Comparison of ENCODE assay signal across 7 mouse cellular contexts in genomic region chr5:24424004-24424781, GRCm38 (mm10). TPM values are rescaled to one million over a fixed set of nuclear protein-coding genes. Genes with fewer than 3 reads are reported as not detected.
DNase-seq lines count a peak whose midpoint lies in the region; ATAC-seq and TF ChIP-seq lines count a peak whose summit lies in the region.

No protein-coding gene starts in this region.

- ATAC-seq in forebrain, embryonic 11.5 days (replicated peaks; ENCODE audit: low FRiP score): no peak
- no peak for ATAC-seq in limb, embryonic 14.5 days (ENCODE audit: low FRiP score, low read depth)
- ATAC-seq in neural tube, embryonic 13.5 days (ENCODE audit: low read depth): 0 out of 2 replicates have a peak, but pooled peaks have one; percentile 1

- no peaks in the 10 kb centered on the region for H3K36me3 ChIP-seq in forebrain, embryonic 11.5 days (ENCODE audit: control insufficient read depth, insufficient read depth, low read length)
- peaks cover 25% of the 10 kb centered on the region for H3K36me3 ChIP-seq in limb, embryonic 14.5 days (ENCODE audit: control insufficient read depth, insufficient read depth, low read length)
- H3K36me3 ChIP-seq in neural tube, embryonic 13.5 days: peaks cover 22% of the 10 kb centered on the region

- H3K9ac ChIP-seq in forebrain, embryonic 11.5 days (ENCODE audit: low read length): peak overlapping the region; percentile 77
- H3K9ac ChIP-seq in limb, embryonic 14.5 days (ENCODE audit: low read depth, low read length, severe bottlenecking): peak overlapping the region; percentile 67
- peak overlapping the region; percentile 82 for H3K9ac ChIP-seq in neural tube, embryonic 13.5 days

- no peak for TF ChIP-seq POLR2A in lung, adult 2 months (IDR thresholded peaks at IDR 0.05; ENCODE audit: borderline replicate concordance, extremely low read depth, low read depth, low read length)
- TF ChIP-seq POLR2A in brain, embryonic 14.5 days (IDR thresholded peaks at IDR 0.05; ENCODE audit: borderline replicate concordance, extremely low read depth, insufficient read depth, insufficient read length, poor library complexity, severe bottlenecking): no peak
- no peak for TF ChIP-seq POLR2A in limb, embryonic 14.5 days (IDR thresholded peaks at IDR 0.05; ENCODE audit: borderline replicate concordance, extremely low read depth, insufficient read depth, insufficient read length)

- peaks cover 17% of the 10 kb centered on the region for H3K4me1 ChIP-seq in lung, adult 2 months (ENCODE audit: control insufficient read depth, insufficient read depth, low read length)
- H3K4me1 ChIP-seq in forebrain, embryonic 11.5 days (replicated peaks; ENCODE audit: control insufficient read depth, insufficient read depth, low read length): peaks cover 38% of the 10 kb centered on the region
- H3K4me1 ChIP-seq in limb, embryonic 14.5 days (ENCODE audit: control insufficient read depth, insufficient read depth, low read length): peaks cover 41% of the 10 kb centered on the region
- peaks cover 64% of the 10 kb centered on the region for H3K4me1 ChIP-seq in neural tube, embryonic 13.5 days (replicated peaks)

- no peak for TF ChIP-seq CTCF in lung, adult 2 months (IDR thresholded peaks at IDR 0.05; ENCODE audit: insufficient read depth, low read length)
- no peak for TF ChIP-seq CTCF in brain, embryonic 14.5 days (IDR thresholded peaks at IDR 0.05; ENCODE audit: borderline replicate concordance, extremely low read depth, insufficient read depth, insufficient read length)

- H3K4me3 ChIP-seq in lung, adult 2 months (replicated peaks; ENCODE audit: extremely low read depth, low read depth, low read length): peak overlapping the region; percentile 88
- H3K4me3 ChIP-seq in forebrain, embryonic 11.5 days (ENCODE audit: low read depth, low read length): peak overlapping the region; percentile 60
- H3K4me3 ChIP-seq in limb, embryonic 14.5 days (replicated peaks; ENCODE audit: low read length): peak overlapping the region; percentile 68
- H3K4me3 ChIP-seq in neural tube, embryonic 13.5 days: peak overlapping the region; percentile 64

- peak overlapping the region; percentile 77 for H3K27ac ChIP-seq in forebrain, embryonic 11.5 days (ENCODE audit: low read depth, low read length)
- peak overlapping the region; percentile 92 for H3K27ac ChIP-seq in limb, embryonic 14.5 days (replicated peaks; ENCODE audit: low read depth, low read length)
- H3K27ac ChIP-seq in neural tube, embryonic 13.5 days (replicated peaks): peak overlapping the region; percentile 92

- no peak for DNase-seq in lung, adult 2 months
- DNase-seq in lung, adult 18-20 months: no peak
- DNase-seq in brain, embryonic 14.5 days (ENCODE audit: low read depth): peak; percentile 22
- DNase-seq in forebrain, embryonic 11.5 days (ENCODE audit: low spot score): peak; percentile 69
- no peak for DNase-seq in limb, embryonic 14.5 days (ENCODE audit: low spot score)
- no peak for DNase-seq in left cerebral cortex, adult 18-20 months (ENCODE audit: low spot score in 2 of 2)

- peaks cover 2% of the 10 kb centered on the region; the same call in 1 of the 2 replicates for H3K27me3 ChIP-seq in forebrain, embryonic 11.5 days (ENCODE audit: control insufficient read depth, insufficient read depth, low read length)
- no peaks in the 10 kb centered on the region for H3K27me3 ChIP-seq in limb, embryonic 14.5 days (ENCODE audit: control insufficient read depth, insufficient read depth, low read length)
- H3K27me3 ChIP-seq in neural tube, embryonic 13.5 days: peaks cover 15% of the 10 kb centered on the region; the same call in 1 of the 2 replicates

- 6% methylated on average over 21 of the region's 21 CpGs for WGBS in lung, adult 2 months
- 15% methylated on average over 21 of the region's 21 CpGs for WGBS in forebrain, embryonic 11.5 days
- 13% methylated on average over 21 of the region's 21 CpGs for WGBS in limb, embryonic 14.5 days
- 14% methylated on average over 21 of the region's 21 CpGs for WGBS in neural tube, embryonic 13.5 days

- peak overlapping the region; percentile 77 for H3K4me2 ChIP-seq in forebrain, embryonic 11.5 days (ENCODE audit: low read depth, low read length, severe bottlenecking)
- peak overlapping the region; percentile 94 for H3K4me2 ChIP-seq in limb, embryonic 14.5 days (replicated peaks; ENCODE audit: low read depth, low read length, severe bottlenecking)
- H3K4me2 ChIP-seq in neural tube, embryonic 13.5 days: peak overlapping the region; percentile 85

- no peaks in the 10 kb centered on the region for H3K9me3 ChIP-seq in forebrain, embryonic 11.5 days (ENCODE audit: control insufficient read depth, low read length)
- H3K9me3 ChIP-seq in limb, embryonic 14.5 days (ENCODE audit: control insufficient read depth, low read length): no peaks in the 10 kb centered on the region
- H3K9me3 ChIP-seq in neural tube, embryonic 13.5 days: no peaks in the 10 kb centered on the region

RNA-seq across cellular contexts. Expression of gene Slc4a2, which starts 0.6 kb away (rescaled TPM):
- polyA plus RNA-seq in lung, adult 2 months (2012; rRNA removed): 84.6 and 86.8 TPM in 2 replicates
- 38.9 and 41.4 TPM in 2 replicates for polyA plus RNA-seq in brain, embryonic 14.5 days (2012; rRNA removed)
- 28.4 and 28.7 TPM in 2 replicates for polyA plus RNA-seq in forebrain, embryonic 11.5 days (2014; fragmentation: Nextera tagmentation; extraction: Ambion mirVana)
- 69.1 and 84.1 TPM in 2 replicates for polyA plus RNA-seq in limb, embryonic 14.5 days (2012; rRNA removed)
- polyA plus RNA-seq in limb, embryonic 14.5 days (2014; fragmentation: Nextera tagmentation; extraction: Ambion mirVana): 30.0 and 37.1 TPM in 2 replicates
- polyA plus RNA-seq in neural tube, embryonic 13.5 days (2015; fragmentation: Nextera tagmentation; extraction: Ambion mirVana): 18.5 and 24.6 TPM in 2 replicates
- 10 to 100 TPM; 28.9 to 31.0 TPM for total RNA-seq in left cerebral cortex, adult 18-20 months (2021)

RNA-seq across cellular contexts. Expression of gene Cdk5, which starts 0.9 kb away (rescaled TPM):
- polyA plus RNA-seq in lung, adult 2 months (2012; rRNA removed): 47.0 and 71.4 TPM in 2 replicates
- 159 and 252 TPM in 2 replicates for polyA plus RNA-seq in brain, embryonic 14.5 days (2012; rRNA removed)
- polyA plus RNA-seq in forebrain, embryonic 11.5 days (2014; fragmentation: Nextera tagmentation; extraction: Ambion mirVana): 47.5 and 53.9 TPM in 2 replicates
- polyA plus RNA-seq in limb, embryonic 14.5 days (2012; rRNA removed): 127 and 165 TPM in 2 replicates
- polyA plus RNA-seq in limb, embryonic 14.5 days (2014; fragmentation: Nextera tagmentation; extraction: Ambion mirVana): 51.7 TPM in 2 replicates
- polyA plus RNA-seq in neural tube, embryonic 13.5 days (2015; fragmentation: Nextera tagmentation; extraction: Ambion mirVana): 93.2 and 102 TPM in 2 replicates
- total RNA-seq in left cerebral cortex, adult 18-20 months (2021): 100 to 1,000 TPM; 128 to 129 TPM

RNA-seq across cellular contexts. Expression of gene Asic3, which starts 11.0 kb away (rescaled TPM):
- polyA plus RNA-seq in lung, adult 2 months (2012; rRNA removed): 0.15 and 0.50 TPM in 2 replicates
- 0.71 and 1.1 TPM in 2 replicates for polyA plus RNA-seq in brain, embryonic 14.5 days (2012; rRNA removed)
- not detected in 2 replicates for polyA plus RNA-seq in forebrain, embryonic 11.5 days (2014; fragmentation: Nextera tagmentation; extraction: Ambion mirVana)
- polyA plus RNA-seq in limb, embryonic 14.5 days (2012; rRNA removed): 3.0 and 6.2 TPM in 2 replicates
- 0.36 and 1.2 TPM in 2 replicates for polyA plus RNA-seq in limb, embryonic 14.5 days (2014; fragmentation: Nextera tagmentation; extraction: Ambion mirVana)
- 1.8 and 3.0 TPM in 2 replicates for polyA plus RNA-seq in neural tube, embryonic 13.5 days (2015; fragmentation: Nextera tagmentation; extraction: Ambion mirVana)
- under 1 TPM in 1 of 2 experiments, not detected in 1; 0.54 TPM for total RNA-seq in left cerebral cortex, adult 18-20 months (2021)

RNA-seq across cellular contexts. Expression of gene Fastk, which starts 20.9 kb away (rescaled TPM):
- polyA plus RNA-seq in lung, adult 2 months (2012; rRNA removed): 187 and 234 TPM in 2 replicates
- polyA plus RNA-seq in brain, embryonic 14.5 days (2012; rRNA removed): 152 and 248 TPM in 2 replicates
- polyA plus RNA-seq in forebrain, embryonic 11.5 days (2014; fragmentation: Nextera tagmentation; extraction: Ambion mirVana): 104 and 116 TPM in 2 replicates
- 295 and 397 TPM in 2 replicates for polyA plus RNA-seq in limb, embryonic 14.5 days (2012; rRNA removed)
- 113 and 120 TPM in 2 replicates for polyA plus RNA-seq in limb, embryonic 14.5 days (2014; fragmentation: Nextera tagmentation; extraction: Ambion mirVana)
- polyA plus RNA-seq in neural tube, embryonic 13.5 days (2015; fragmentation: Nextera tagmentation; extraction: Ambion mirVana): 89.4 and 102 TPM in 2 replicates
- total RNA-seq in left cerebral cortex, adult 18-20 months (2021): 100 to 1,000 TPM; 108 to 131 TPM

RNA-seq across cellular contexts. Expression of gene Tmub1, which starts 23.5 kb away (rescaled TPM):
- 49.5 and 56.4 TPM in 2 replicates for polyA plus RNA-seq in lung, adult 2 months (2012; rRNA removed)
- 60.7 and 67.7 TPM in 2 replicates for polyA plus RNA-seq in brain, embryonic 14.5 days (2012; rRNA removed)
- 30.2 and 31.8 TPM in 2 replicates for polyA plus RNA-seq in forebrain, embryonic 11.5 days (2014; fragmentation: Nextera tagmentation; extraction: Ambion mirVana)
- 29.8 and 35.5 TPM in 2 replicates for polyA plus RNA-seq in limb, embryonic 14.5 days (2012; rRNA removed)
- 23.2 and 23.5 TPM in 2 replicates for polyA plus RNA-seq in limb, embryonic 14.5 days (2014; fragmentation: Nextera tagmentation; extraction: Ambion mirVana)
- 51.2 TPM in 2 replicates for polyA plus RNA-seq in neural tube, embryonic 13.5 days (2015; fragmentation: Nextera tagmentation; extraction: Ambion mirVana)
- 10 to 100 TPM; 27.2 to 27.3 TPM for total RNA-seq in left cerebral cortex, adult 18-20 months (2021)

Comparison
In these comparisons a context has a peak if more than half of its experiments do, and no peak if none do; other contexts are left out.
1. DNase-seq: peak in brain, embryonic 14.5 days (single experiment) and forebrain, embryonic 11.5 days (single experiment); none in lung, adult 2 months (single experiment), lung, adult 18-20 months (0 of 2), limb, embryonic 14.5 days (single experiment) and left cerebral cortex, adult 18-20 months (0 of 2).
2. Peak in every context shown above with its lines, with median percentiles within 50 percentile points of each other: H3K4me3 ChIP-seq, H3K27ac ChIP-seq, H3K4me2 ChIP-seq and H3K9ac ChIP-seq.